Mouse (Mus musculus) ES-E14 (cell line): ENCODE data around the gene Mocs1. TPM values are rescaled to one million over a fixed set of nuclear protein-coding genes. Genes with fewer than 3 reads are reported as not detected.
A peak's percentile ranks its signal among the peaks of the same experiment; 100 is the strongest.

ENCODE experiments used
- DNase-seq: peaks from one replicate; pipeline ENCODE4 v3.0.0-alpha.2; 2013; ENCODE audit warnings: low read depth, low spot score
- H3K27ac ChIP-seq: 2 replicates; pipeline ENCODE4 v1.5.1; 2012; ENCODE audit warnings: low read depth, mild to moderate bottlenecking, low read length, moderate library complexity, mixed read lengths; ENCODE audit not compliant: poor library complexity, insufficient read depth, severe bottlenecking
- H3K36me3 ChIP-seq: 2 replicates; pipeline ENCODE4 v1.6.1; 2012; ENCODE audit warnings: mild to moderate bottlenecking, low read length, moderate library complexity, mixed read lengths; ENCODE audit not compliant: control insufficient read depth, poor library complexity, insufficient read depth, severe bottlenecking
- H3K4me1 ChIP-seq, 2 experiments: fragments of 150-350 bp in 1 of 2; sonication (generic) in 1 of 2; 2 replicates each; pipeline ENCODE4 v1.6.1; 2012; ENCODE audit warnings: low read length in 2 of 2, mild to moderate bottlenecking in 1 of 2, mixed read lengths in 1 of 2; ENCODE audit not compliant: control insufficient read depth in 2 of 2, insufficient read depth in 2 of 2, poor library complexity in 1 of 2
- H3K4me3 ChIP-seq, 2 experiments: fragments of 150-350 bp in 1 of 2; sonication (generic) in 1 of 2; 2 replicates each; pipeline ENCODE4 v1.5.1; 2012; ENCODE audit warnings: low read length in 2 of 2, low read depth in 1 of 2, mild to moderate bottlenecking in 1 of 2, mixed read lengths in 1 of 2; ENCODE audit not compliant: insufficient read depth in 1 of 2, poor library complexity in 1 of 2, severe bottlenecking in 1 of 2
- H3K9ac ChIP-seq: 2 replicates; pipeline ENCODE4 v1.6.1; 2012; ENCODE audit warnings: low read depth, mild to moderate bottlenecking, low read length, mixed read lengths; ENCODE audit not compliant: poor library complexity, insufficient read depth, severe bottlenecking
- H3K9me3 ChIP-seq: fragments of 150-350 bp; sonication (generic); 2 replicates; pipeline ENCODE4 v1.6.1; 2012; ENCODE audit warnings: low read depth, mild to moderate bottlenecking, low read length; ENCODE audit not compliant: control insufficient read depth, insufficient read depth
- CHD2 ChIP-seq: IDR thresholded peaks from 2 replicates; pipeline ENCODE4 v1.6.1; 2014; ENCODE audit warnings: mild to moderate bottlenecking, low read depth, low read length, inconsistent platforms
- HCFC1 ChIP-seq: IDR thresholded peaks from 2 replicates; pipeline ENCODE4 v1.6.1; 2012; ENCODE audit warnings: low read length, inconsistent platforms, borderline replicate concordance; ENCODE audit not compliant: insufficient read depth
- MAFK ChIP-seq: IDR thresholded peaks from 2 replicates; pipeline ENCODE4 v1.6.1; 2014; ENCODE audit warnings: mild to moderate bottlenecking, low read depth, low read length, inconsistent platforms; ENCODE audit not compliant: insufficient read depth
- ZC3H11A ChIP-seq: IDR thresholded peaks from 2 replicates; pipeline ENCODE4 v1.6.1; 2012; ENCODE audit warnings: low read depth, mild to moderate bottlenecking, inconsistent platforms, low read length, borderline replicate concordance
- ZNF384 ChIP-seq: IDR thresholded peaks from 2 replicates; pipeline ENCODE4 v1.6.1; 2012; ENCODE audit warnings: low read depth, low read length, inconsistent platforms
- in situ Hi-C, 2 experiments: fragments of 600-800 bp; cut with MboI; formaldehyde crosslinking; loops; one replicate each; pipeline ENCODE4 v1.15.1; 2025; ENCODE audit warnings: low sequenced_read_pairs in 2 of 2, inconsistent platforms in 1 of 2; ENCODE audit not compliant: unreplicated experiment in 2 of 2
- total RNA-seq: library from RNA; depleted of rRNA; stranded (reverse); fragments of 300-350 nt; gene quantifications from 2 replicates; pipeline ENCODE4 v1.2.3, GENCODE M21; 2012

The Mocs1 gene
- total RNA-seq, 1 experiment = 6.9 TPM

GRCm38 (mm10) chr17:49422286-49423066 lies 5.7 kb upstream of the Mocs1 start:
- Histone ChIP-seq H3K9ac (no peak overlapping the region), H3K9me3 (no peaks in the 10 kb centered on the region), H3K4me1 (no peaks in the 10 kb centered on the region), H3K4me3 (no peak overlapping the region), H3K27ac (no peak overlapping the region), H3K36me3 (no peaks in the 10 kb centered on the region)
- DNase-seq = no peak
- TF ChIP-seq HCFC1 = no peak
- in situ Hi-C loops = no loop called here

GRCm38 (mm10) chr17:49423067-49423325 lies 5.2 kb upstream of the Mocs1 start:
- no peaks in the 10 kb centered on the region for H3K36me3 ChIP-seq
- H3K27ac ChIP-seq = no peak overlapping the region
- in situ Hi-C loops = no loop called here
- no peak overlapping the region for H3K4me3 ChIP-seq
- no peak overlapping the region for H3K9ac ChIP-seq
- H3K9me3 ChIP-seq = no peaks in the 10 kb centered on the region
- no peak for DNase-seq
- H3K4me1 ChIP-seq = no peaks in the 10 kb centered on the region
- TF ChIP-seq CHD2 = no peak
- no peak for TF ChIP-seq MAFK
- TF ChIP-seq ZNF384 = no peak
- no peak for TF ChIP-seq ZC3H11A
- TF ChIP-seq HCFC1 = no peak

DNA sequence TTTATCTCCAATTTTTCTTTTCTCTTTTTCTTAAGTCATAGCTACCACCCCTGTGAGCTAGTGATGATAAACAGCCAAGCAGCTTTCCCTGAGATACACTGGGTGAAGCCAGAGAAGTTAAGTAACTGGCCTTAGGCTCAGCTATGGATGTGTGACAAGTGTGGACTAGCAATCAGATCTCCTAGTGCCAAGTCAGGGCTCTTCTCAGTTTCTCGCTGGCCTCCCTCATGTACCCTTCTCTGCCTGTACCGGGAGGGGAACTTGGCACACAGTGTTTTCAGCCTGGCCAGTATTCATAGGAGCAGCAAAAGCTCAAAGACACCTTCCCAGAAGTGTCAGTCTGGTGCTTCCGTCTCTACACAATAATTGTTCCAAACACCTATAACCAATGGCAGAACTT lies 4.3 kb upstream of the Mocs1 start:
- no peak for DNase-seq
- TF ChIP-seq MAFK = no peak
- no peak for TF ChIP-seq ZC3H11A
- no peak for TF ChIP-seq CHD2
- TF ChIP-seq HCFC1 = no peak
- TF ChIP-seq ZNF384 = no peak
- H3K4me1 ChIP-seq = no peaks in the 10 kb centered on the region
- in situ Hi-C loops = no loop called here
- no peaks in the 10 kb centered on the region for H3K9me3 ChIP-seq
- no peaks in the 10 kb centered on the region for H3K36me3 ChIP-seq
- H3K27ac ChIP-seq = no peak overlapping the region
- H3K9ac ChIP-seq = no peak overlapping the region
- no peak overlapping the region for H3K4me3 ChIP-seq

DNA sequence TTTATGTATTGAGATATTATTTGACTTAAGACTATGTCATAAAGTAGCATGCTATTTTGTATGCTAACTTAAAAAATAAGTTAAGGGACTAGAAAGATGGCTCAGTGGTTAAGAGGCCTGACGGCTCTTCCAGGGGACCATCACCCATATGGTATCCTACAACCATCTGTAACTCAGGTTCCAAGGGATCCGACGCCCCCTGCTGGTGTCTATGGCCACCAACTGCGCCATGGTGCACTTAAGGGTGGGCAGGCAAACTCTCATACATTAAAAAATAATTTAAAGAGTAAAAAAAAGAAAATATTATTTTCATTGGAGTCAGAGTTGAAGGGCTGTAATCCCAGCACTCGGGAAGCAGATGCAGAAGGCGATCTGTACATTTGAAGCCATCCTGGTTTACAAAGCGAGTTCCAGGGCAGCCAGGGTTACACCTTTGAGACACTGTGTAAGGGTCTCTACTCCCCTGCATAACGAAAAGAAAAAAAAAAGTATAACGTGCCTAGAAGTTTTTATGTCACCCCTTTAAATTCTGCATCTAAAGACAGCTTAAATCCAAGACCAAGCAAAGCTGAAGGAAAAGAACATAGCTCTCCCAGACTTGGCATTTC lies 427 bp upstream of the Mocs1 start:
- no peak overlapping the region for H3K27ac ChIP-seq
- no peak overlapping the region for H3K9ac ChIP-seq
- no peaks in the 10 kb centered on the region for H3K9me3 ChIP-seq
- DNase-seq = peak; percentile 57
- TF ChIP-seq MAFK (no peak), CHD2 (no peak), ZNF384 (no peak), HCFC1 (no peak), ZC3H11A (no peak)
- H3K4me3 ChIP-seq = peak overlapping the region; percentile 17 to 78; a peak in 3 of 4 replicates
- H3K4me1 ChIP-seq = peaks cover 2 to 6% of the 10 kb centered on the region in 2 experiments; a peak in 3 of 4 replicates
- H3K36me3 ChIP-seq = no peaks in the 10 kb centered on the region
- in situ Hi-C loops = no loop called here
